Mouse (Mus musculus) bone marrow, adult 2 months (tissue): Measurements from ENCODE around the gene Tenm3. TPM values are rescaled to one million over a fixed set of nuclear protein-coding genes. Genes with fewer than 3 reads are reported as not detected.
A peak's percentile ranks its signal among the peaks of the same experiment; 100 is the strongest.

Source experiments
- H3K27ac ChIP-seq: fragments of 200-500 bp; 2 replicates; pipeline ENCODE4 v1.5.1; 2012; ENCODE audit warnings: low read depth, mild to moderate bottlenecking, control low read depth, inconsistent platforms, low read length; ENCODE audit not compliant: control insufficient read depth, poor library complexity, insufficient read depth
- H3K4me1 ChIP-seq: fragments of 200-500 bp; 2 replicates; pipeline ENCODE4 v1.6.1; 2011; ENCODE audit warnings: low read length; ENCODE audit not compliant: control insufficient read depth, insufficient read depth
- H3K4me3 ChIP-seq: fragments of 200-500 bp; replicated peaks from 2 replicates; pipeline ENCODE3; 2011; ENCODE audit warnings: mild to moderate bottlenecking, low read depth, low read length, control low read depth; ENCODE audit not compliant: control insufficient read depth
- CTCF ChIP-seq: fragments of 200-500 bp; IDR thresholded peaks from 2 replicates; pipeline ENCODE4 v1.5.1; 2011; ENCODE audit warnings: low read length, control low read depth; ENCODE audit not compliant: control insufficient read depth, insufficient read depth
- POLR2A ChIP-seq: fragments of 200-500 bp; IDR thresholded peaks from 2 replicates; pipeline ENCODE4 v1.6.1; 2011; ENCODE audit warnings: low read depth, mild to moderate bottlenecking, control low read depth, low read length, borderline replicate concordance; ENCODE audit not compliant: control insufficient read depth
- WGBS: fragments of 180-500 bp; shearing (Covaris S2); methylation state at CpG from one replicate; pipeline ENCODE4 v1.1.7; 2018; 5-methylcytosine and 5-hydroxymethylcytosine counted together
- polyA plus RNA-seq: library from polyadenylated mRNA; stranded (reverse); fragments of >200 nt; gene quantifications from 2 replicates; pipeline ENCODE4 v1.2.4, GENCODE M21; 2011; ENCODE audit warnings: low replicate concordance; ENCODE audit not compliant: missing spikeins, insufficient read depth, insufficient read length

The Tenm3 gene
- polyA plus RNA-seq, 1 experiment, result 0.45 TPM

- no peaks in the 10 kb centered on the region for H3K4me1 ChIP-seq
- H3K4me3 ChIP-seq, result no peak overlapping the region
- no peak for TF ChIP-seq POLR2A
- TF ChIP-seq CTCF, result no peak
- H3K27ac ChIP-seq, result no peak overlapping the region
- 3% methylated on average over 14 of the region's 14 CpGs for WGBS
Measured at GRCm38 (mm10) chr8:48844370-48844905, 687 bp upstream of the Tenm3 start.

- no peak overlapping the region for H3K27ac ChIP-seq
- WGBS, result 1% methylated on average over 78 of the region's 93 CpGs
- TF ChIP-seq CTCF (no peak), POLR2A (no peak)
- peak overlapping the region; percentile 24 for H3K4me3 ChIP-seq
- no peaks in the 10 kb centered on the region for H3K4me1 ChIP-seq
Measured at GRCm38 (mm10) chr8:48842991-48843930, 490 bp downstream of the Tenm3 start.

- 2% methylated on average over 11 of the region's 11 CpGs for WGBS
- no peaks in the 10 kb centered on the region for H3K4me1 ChIP-seq
- H3K4me3 ChIP-seq, result no peak overlapping the region
- TF ChIP-seq POLR2A (no peak), CTCF (no peak)
- no peak overlapping the region for H3K27ac ChIP-seq
Measured at GRCm38 (mm10) chr8:48842516-48842990, 1.2 kb downstream of the Tenm3 start.

GRCm38 (mm10) chr8:48842035-48842434 lies 1.7 kb downstream of the Tenm3 start:
- H3K4me3 ChIP-seq, result no peak overlapping the region

GRCm38 (mm10) chr8:48835745-48836144 lies 8.0 kb downstream of the Tenm3 start:
- Histone ChIP-seq H3K27ac (no peak overlapping the region), H3K4me1 (no peaks in the 10 kb centered on the region), H3K4me3 (no peak overlapping the region)
- 49% methylated on average over 2 of the region's 2 CpGs for WGBS
- no peak for TF ChIP-seq CTCF

More at GRCm38 (mm10) chr8:48842035-48842434, 1.7 kb downstream of the Tenm3 start:
- no peaks in the 10 kb centered on the region for H3K4me1 ChIP-seq
- H3K27ac ChIP-seq, result no peak overlapping the region
- TF ChIP-seq CTCF, result no peak
- TF ChIP-seq POLR2A, result no peak
- 10% methylated on average over 4 of the region's 4 CpGs for WGBS

GRCm38 (mm10) chr8:48827454-48827853 lies 16.3 kb downstream of the Tenm3 start:
- TF ChIP-seq CTCF (no peak), POLR2A (no peak)
- WGBS, result 64% methylated on average over 9 of the region's 9 CpGs

GRCm38 (mm10) chr8:48825666-48826065 lies 18.1 kb downstream of the Tenm3 start:
- Histone ChIP-seq H3K4me1 (no peaks in the 10 kb centered on the region), H3K27ac (no peak overlapping the region), H3K4me3 (no peak overlapping the region)
- WGBS, result 78% methylated on average over 7 of the region's 7 CpGs
- TF ChIP-seq POLR2A (no peak), CTCF (no peak)

More at GRCm38 (mm10) chr8:48827454-48827853, 16.3 kb downstream of the Tenm3 start:
- Histone ChIP-seq H3K4me1 (no peaks in the 10 kb centered on the region), H3K27ac (no peak overlapping the region), H3K4me3 (no peak overlapping the region)

GRCm38 (mm10) chr8:48822291-48822690 lies 21.5 kb downstream of the Tenm3 start:
- no peak for TF ChIP-seq CTCF
- TF ChIP-seq POLR2A, result no peak
- WGBS, result 63% methylated on average over 4 of the region's 4 CpGs
- H3K4me3 ChIP-seq, result no peak overlapping the region
- H3K27ac ChIP-seq, result no peak overlapping the region
- H3K4me1 ChIP-seq, result no peaks in the 10 kb centered on the region
